Mouse (Mus musculus): ENCODE measurements around the gene Ece1. TPM values are rescaled to one million over a fixed set of nuclear protein-coding genes. Genes with fewer than 3 reads are reported as not detected.

The Ece1 gene
- polyA plus RNA-seq, 1 experiment from 2014 or later: 49.1 TPM

GRCm38 (mm10) chr4:137920005-137920404 is 58.0 kb downstream of the Ece1 start:
- Histone ChIP-seq H3K4me3 (ENCODE audit: low read depth, low read length) (no peak overlapping the region), H3K9me3 (ENCODE audit: control insufficient read depth) (no peaks in the 10 kb centered on the region), H3K36me3 (ENCODE audit: control insufficient read depth, insufficient read depth) (peaks cover 22% of the 10 kb centered on the region; the same call in 1 of the 2 replicates), H3K4me1 (replicated peaks; ENCODE audit: control insufficient read depth, insufficient read depth, low read length) (peaks cover 8% of the 10 kb centered on the region), H3K27me3 (replicated peaks; ENCODE audit: control insufficient read depth, insufficient read depth, low read length) (no peaks in the 10 kb centered on the region), H3K9ac (ENCODE audit: low read depth, low read length) (no peak overlapping the region), H3K4me2 (replicated peaks; ENCODE audit: low read depth) (no peak overlapping the region), H3K27ac (ENCODE audit: low read depth, low read length) (peak overlapping the region; percentile 76)
- ATAC-seq: no peak
- WGBS: 54% methylated on average over 7 of the region's 7 CpGs
- TF ChIP-seq CTCF (IDR thresholded peaks at IDR 0.05; ENCODE audit: low read depth): peak; percentile 18; the same call in 1 of the 2 replicates

GRCm38 (mm10) chr4:137920500-137920961 is 58.5 kb downstream of the Ece1 start:
- 37% methylated on average over 10 of the region's 10 CpGs for WGBS
- no peak overlapping the region for H3K4me3 ChIP-seq (ENCODE audit: low read depth, low read length)
- no peaks in the 10 kb centered on the region for H3K9me3 ChIP-seq (ENCODE audit: control insufficient read depth)
- H3K36me3 ChIP-seq (ENCODE audit: control insufficient read depth, insufficient read depth): peaks cover 24% of the 10 kb centered on the region; the same call in 1 of the 2 replicates
- no peak for TF ChIP-seq CTCF (IDR thresholded peaks at IDR 0.05; ENCODE audit: low read depth)
- no peak for ATAC-seq
- no peak overlapping the region for H3K9ac ChIP-seq (ENCODE audit: low read depth, low read length)
- H3K27me3 ChIP-seq (replicated peaks; ENCODE audit: control insufficient read depth, insufficient read depth, low read length): no peaks in the 10 kb centered on the region
- H3K4me1 ChIP-seq (replicated peaks; ENCODE audit: control insufficient read depth, insufficient read depth, low read length): peaks cover 8% of the 10 kb centered on the region
- peak overlapping the region; percentile 32 for H3K4me2 ChIP-seq (replicated peaks; ENCODE audit: low read depth)
- H3K27ac ChIP-seq (ENCODE audit: low read depth, low read length): peak overlapping the region; percentile 76

- WGBS: 77% methylated on average over 11 of the region's 11 CpGs
- H3K4me3 ChIP-seq (ENCODE audit: low read depth, low read length): no peak overlapping the region
These were observed 59.5 kb downstream of the Ece1 start for GRCm38 (mm10) chr4:137921510-137921909.

GRCm38 (mm10) chr4:137923052-137923451 is 61.0 kb downstream of the Ece1 start:
- Histone ChIP-seq H3K27ac (ENCODE audit: low read depth, low read length) (no peak overlapping the region), H3K4me1 (replicated peaks; ENCODE audit: control insufficient read depth, insufficient read depth, low read length) (peaks cover 4% of the 10 kb centered on the region; the same call in 1 of the 2 replicates), H3K4me2 (replicated peaks; ENCODE audit: low read depth) (no peak overlapping the region), H3K9me3 (ENCODE audit: control insufficient read depth) (no peaks in the 10 kb centered on the region), H3K9ac (ENCODE audit: low read depth, low read length) (no peak overlapping the region), H3K4me3 (ENCODE audit: low read depth, low read length) (no peak overlapping the region), H3K27me3 (replicated peaks; ENCODE audit: control insufficient read depth, insufficient read depth, low read length) (no peaks in the 10 kb centered on the region), H3K36me3 (ENCODE audit: control insufficient read depth, insufficient read depth) (peaks cover 48% of the 10 kb centered on the region)
- TF ChIP-seq CTCF (IDR thresholded peaks at IDR 0.05; ENCODE audit: low read depth): no peak
- 84% methylated on average over 15 of the region's 15 CpGs for WGBS
- no peak for ATAC-seq

More at GRCm38 (mm10) chr4:137921510-137921909, 59.5 kb downstream of the Ece1 start:
- Histone ChIP-seq H3K36me3 (ENCODE audit: control insufficient read depth, insufficient read depth) (peaks cover 34% of the 10 kb centered on the region; the same call in 1 of the 2 replicates), H3K27me3 (replicated peaks; ENCODE audit: control insufficient read depth, insufficient read depth, low read length) (no peaks in the 10 kb centered on the region), H3K27ac (ENCODE audit: low read depth, low read length) (peak overlapping the region; percentile 76; the same call in 1 of the 2 replicates), H3K4me1 (replicated peaks; ENCODE audit: control insufficient read depth, insufficient read depth, low read length) (peaks cover 8% of the 10 kb centered on the region), H3K9ac (ENCODE audit: low read depth, low read length) (no peak overlapping the region), H3K4me2 (replicated peaks; ENCODE audit: low read depth) (no peak overlapping the region), H3K9me3 (ENCODE audit: control insufficient read depth) (no peaks in the 10 kb centered on the region)
- TF ChIP-seq CTCF (IDR thresholded peaks at IDR 0.05; ENCODE audit: low read depth): no peak
- no peak for ATAC-seq

- Histone ChIP-seq H3K27me3 (replicated peaks; ENCODE audit: control insufficient read depth, insufficient read depth, low read length) (no peaks in the 10 kb centered on the region), H3K9me3 (ENCODE audit: control insufficient read depth) (no peaks in the 10 kb centered on the region), H3K4me1 (replicated peaks; ENCODE audit: control insufficient read depth, insufficient read depth, low read length) (peaks cover 9% of the 10 kb centered on the region), H3K9ac (ENCODE audit: low read depth, low read length) (no peak overlapping the region), H3K36me3 (ENCODE audit: control insufficient read depth, insufficient read depth) (peaks cover 60% of the 10 kb centered on the region), H3K4me3 (ENCODE audit: low read depth, low read length) (no peak overlapping the region), H3K27ac (ENCODE audit: low read depth, low read length) (no peak overlapping the region; the same call in 1 of the 2 replicates), H3K4me2 (replicated peaks; ENCODE audit: low read depth) (no peak overlapping the region)
- ATAC-seq: no peak
- TF ChIP-seq CTCF (IDR thresholded peaks at IDR 0.05; ENCODE audit: low read depth): no peak
- 80% methylated on average over 4 of the region's 4 CpGs for WGBS
These were observed 63.1 kb downstream of the Ece1 start for GRCm38 (mm10) chr4:137925176-137925575.

GRCm38 (mm10) chr4:137926161-137926560 is 64.1 kb downstream of the Ece1 start:
- WGBS: 91% methylated on average over 14 of the region's 14 CpGs

More at GRCm38 (mm10) chr4:137926161-137926560, 64.1 kb downstream of the Ece1 start:
- Histone ChIP-seq H3K36me3 (ENCODE audit: control insufficient read depth, insufficient read depth) (peaks cover 56% of the 10 kb centered on the region), H3K4me1 (replicated peaks; ENCODE audit: control insufficient read depth, insufficient read depth, low read length) (peaks cover 10% of the 10 kb centered on the region), H3K9ac (ENCODE audit: low read depth, low read length) (no peak overlapping the region), H3K27ac (ENCODE audit: low read depth, low read length) (no peak overlapping the region), H3K9me3 (ENCODE audit: control insufficient read depth) (no peaks in the 10 kb centered on the region), H3K27me3 (replicated peaks; ENCODE audit: control insufficient read depth, insufficient read depth, low read length) (no peaks in the 10 kb centered on the region), H3K4me3 (ENCODE audit: low read depth, low read length) (no peak overlapping the region), H3K4me2 (replicated peaks; ENCODE audit: low read depth) (no peak overlapping the region)
- no peak for ATAC-seq
- no peak for TF ChIP-seq CTCF (IDR thresholded peaks at IDR 0.05; ENCODE audit: low read depth)
